Mouse (Mus musculus) yolk sac, embryonic 10.5 days (tissue): Measurements from ENCODE around the gene Gm10681.
"Not testable (repeated sequence)": the region's sequence is repeated elsewhere in the genome, so short reads cannot be mapped to it uniquely, and the experiment has no call there.

Source experiments
- DNase-seq: peaks from one replicate; pipeline ENCODE4 v3.0.0-alpha.2; 2017; ENCODE audit warnings: low spot score

Gene Gm10681

DNA sequence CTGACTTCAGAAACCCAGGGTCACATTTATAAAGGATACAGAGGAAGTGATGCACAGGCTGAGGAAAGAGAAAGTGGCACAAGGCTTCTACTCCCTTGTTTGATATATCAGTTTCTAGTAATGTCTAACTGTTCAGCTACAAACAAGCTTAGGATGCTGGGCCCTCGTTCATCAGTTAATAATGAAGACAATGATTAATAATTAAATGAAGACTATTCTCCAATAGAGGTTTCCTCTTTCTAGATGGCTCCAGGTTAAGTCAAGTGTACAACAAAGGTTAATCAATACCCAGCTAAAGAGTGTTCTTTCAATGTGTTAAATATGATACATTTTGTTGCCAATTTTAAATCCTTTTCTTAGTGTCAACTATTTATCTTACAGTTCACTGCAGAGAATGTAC is 78.2 kb downstream of the Gm10681 start, which contains the start of gene Hsd3b4:
Gene Hsd3b4 (minus strand): TSS at position 101 of the 400 bp plus-strand sequence.
- not testable (repeated sequence) for DNase-seq

DNA sequence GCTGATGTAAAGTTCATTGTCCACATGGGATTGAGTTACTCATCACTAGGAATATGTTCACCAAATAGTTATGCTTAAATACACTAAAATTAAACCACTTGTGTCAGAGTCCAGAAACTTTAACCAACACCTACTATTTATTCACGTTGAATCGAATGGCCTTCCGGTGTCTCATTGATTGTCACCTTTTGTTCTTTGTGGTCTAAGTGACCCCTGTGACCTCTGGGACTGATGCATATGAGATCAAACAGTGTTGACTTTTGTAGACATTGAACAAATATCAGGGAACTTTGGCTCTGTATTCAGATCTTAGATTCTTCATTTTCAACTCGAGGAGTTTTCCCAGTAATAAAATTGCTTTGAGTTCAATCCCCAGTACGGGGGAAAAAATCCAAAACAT is 81.4 kb downstream of the Gm10681 start:
- not testable (repeated sequence) for DNase-seq
